Mouse (Mus musculus) forebrain, embryonic 11.5 days (tissue): Measurements from ENCODE around the gene Phf23. TPM values are rescaled to one million over a fixed set of nuclear protein-coding genes. Genes with fewer than 3 reads are reported as not detected.
"Not testable (repeated sequence)": the region's sequence is repeated elsewhere in the genome, so short reads cannot be mapped to it uniquely, and the experiment has no call there.

ENCODE experiments used
- ATAC-seq: fragments of 200-750 bp; cut with Nextera tagmentation; replicated peaks from 2 replicates; pipeline ENCODE4 v1.8.0; 2017; ENCODE audit warnings: moderate TSS enrichment; ENCODE audit not compliant: low FRiP score
- DNase-seq: peaks from one replicate; pipeline ENCODE4 v3.0.0-alpha.2; 2017; ENCODE audit warnings: low spot score
- H3K27ac ChIP-seq: fragments of 300-500 bp; sonication (generic); 2 replicates; pipeline ENCODE4 v1.5.1; 2014; ENCODE audit warnings: low read depth, low read length
- H3K27me3 ChIP-seq: fragments of 300-500 bp; sonication (generic); 2 replicates; pipeline ENCODE4 v1.6.1; 2014; ENCODE audit warnings: mild to moderate bottlenecking, low read length, mixed read lengths; ENCODE audit not compliant: control insufficient read depth, insufficient read depth
- H3K36me3 ChIP-seq: fragments of 300-500 bp; sonication (generic); 2 replicates; pipeline ENCODE4 v1.6.1; 2014; ENCODE audit warnings: mild to moderate bottlenecking, low read length, moderate library complexity, mixed read lengths; ENCODE audit not compliant: control insufficient read depth, insufficient read depth
- H3K4me1 ChIP-seq: fragments of 300-500 bp; sonication (generic); replicated peaks from 2 replicates; pipeline ENCODE4 v1.6.1; 2014; ENCODE audit warnings: low read length, mixed read lengths; ENCODE audit not compliant: control insufficient read depth, insufficient read depth
- H3K4me2 ChIP-seq: fragments of 300-500 bp; sonication (generic); 2 replicates; pipeline ENCODE4 v1.6.1; 2014; ENCODE audit warnings: low read depth, mild to moderate bottlenecking, low read length, moderate library complexity, mixed read lengths; ENCODE audit not compliant: severe bottlenecking
- H3K4me3 ChIP-seq: fragments of 300-500 bp; sonication (generic); 2 replicates; pipeline ENCODE4 v1.5.1; 2014; ENCODE audit warnings: low read depth, low read length
- H3K9ac ChIP-seq: fragments of 300-500 bp; sonication (generic); 2 replicates; pipeline ENCODE4 v1.6.1; 2014; ENCODE audit warnings: low read length
- H3K9me3 ChIP-seq: fragments of 300-500 bp; sonication (generic); 2 replicates; pipeline ENCODE4 v1.6.1; 2016; ENCODE audit warnings: low read length, mixed read lengths; ENCODE audit not compliant: control insufficient read depth
- WGBS: fragments of 180-500 bp; shearing (Covaris S2); extraction: QIAGEN DNeasy Blood & Tissue Kit; methylation state at CpG from one replicate; pipeline ENCODE4 v1.1.7; 2014; 5-methylcytosine and 5-hydroxymethylcytosine counted together
- polyA plus RNA-seq: library from polyadenylated mRNA; unstranded; fragments of >200 nt; fragmentation: Nextera tagmentation; extraction: Ambion mirVana; gene quantifications from 2 replicates; pipeline ENCODE4 v1.2.1, GENCODE M21; 2014

Phf23 gene
- polyA plus RNA-seq, 1 experiment from 2014 or later = 61.4 TPM

DNA sequence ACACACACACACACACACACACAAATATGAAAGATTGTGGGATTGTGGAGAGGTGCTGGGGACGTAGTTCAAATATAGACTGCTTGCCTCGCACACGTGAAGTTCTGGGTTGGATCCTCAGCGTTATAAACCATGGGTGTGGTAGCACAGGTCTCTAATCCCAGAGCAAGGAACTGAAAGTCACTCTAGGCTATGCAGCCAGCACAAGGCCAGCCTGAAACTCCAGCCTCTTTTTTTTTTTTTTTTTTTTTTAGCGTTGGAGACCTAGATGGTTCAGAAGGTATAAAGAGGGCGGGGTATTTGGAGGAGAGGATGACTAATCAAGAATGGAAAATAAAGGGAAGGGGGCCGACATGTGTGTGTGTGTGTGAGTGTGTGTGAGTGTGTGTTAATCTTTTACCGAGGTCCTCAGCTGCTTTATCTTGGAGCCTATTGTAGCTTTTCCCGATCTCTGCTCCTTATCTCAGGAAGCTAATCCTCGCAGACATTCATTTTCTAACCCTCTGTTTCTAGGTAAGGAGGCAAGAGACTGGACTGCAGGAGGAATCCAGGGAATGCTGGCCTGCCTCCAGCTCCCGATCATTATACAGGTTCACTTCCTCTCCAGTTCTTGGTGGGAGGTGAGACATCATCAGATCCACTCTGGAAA lies 42.2 kb upstream of the Phf23 start:
- H3K4me3 ChIP-seq = no peak overlapping the region
- DNase-seq (no peak), ATAC-seq (no peak)
- H3K27me3 ChIP-seq = no peaks in the 10 kb centered on the region
- no peak overlapping the region for H3K4me2 ChIP-seq
- H3K27ac ChIP-seq = no peak overlapping the region
- peaks cover 2% of the 10 kb centered on the region; the same call in 1 of the 2 replicates for H3K4me1 ChIP-seq
- H3K9ac ChIP-seq = no peak overlapping the region
- 68% methylated on average over 11 of the region's 11 CpGs for WGBS
- H3K36me3 ChIP-seq = no peaks in the 10 kb centered on the region
- H3K9me3 ChIP-seq = no peaks in the 10 kb centered on the region

DNA sequence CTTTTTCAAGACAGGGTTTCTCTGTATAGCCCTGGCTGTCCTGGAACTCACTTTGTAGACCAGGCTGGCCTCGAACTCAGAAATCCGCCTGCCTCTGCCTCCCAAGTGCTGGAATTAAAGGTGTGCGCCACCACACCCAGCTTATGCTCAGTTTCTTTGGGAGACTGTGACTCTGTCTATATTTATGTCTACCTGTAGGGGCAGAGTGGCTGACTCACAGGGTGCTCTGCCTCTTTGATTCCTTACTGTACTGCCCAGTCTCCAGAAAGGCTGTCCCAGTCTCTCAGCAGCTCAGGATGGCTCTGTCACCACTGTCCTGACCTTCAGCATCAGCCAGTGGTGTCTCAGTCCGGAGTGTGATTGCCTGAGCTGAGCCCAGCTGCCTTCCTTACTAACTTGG lies 40.0 kb upstream of the Phf23 start:
- H3K9me3 ChIP-seq, H3K4me3 ChIP-seq, DNase-seq, H3K27me3 ChIP-seq, H3K27ac ChIP-seq, ATAC-seq, H3K4me1 ChIP-seq, H3K36me3 ChIP-seq, H3K4me2 ChIP-seq, H3K9ac ChIP-seq: not testable (repeated sequence)
- 75% methylated on average over 2 of the region's 4 CpGs for WGBS

DNA sequence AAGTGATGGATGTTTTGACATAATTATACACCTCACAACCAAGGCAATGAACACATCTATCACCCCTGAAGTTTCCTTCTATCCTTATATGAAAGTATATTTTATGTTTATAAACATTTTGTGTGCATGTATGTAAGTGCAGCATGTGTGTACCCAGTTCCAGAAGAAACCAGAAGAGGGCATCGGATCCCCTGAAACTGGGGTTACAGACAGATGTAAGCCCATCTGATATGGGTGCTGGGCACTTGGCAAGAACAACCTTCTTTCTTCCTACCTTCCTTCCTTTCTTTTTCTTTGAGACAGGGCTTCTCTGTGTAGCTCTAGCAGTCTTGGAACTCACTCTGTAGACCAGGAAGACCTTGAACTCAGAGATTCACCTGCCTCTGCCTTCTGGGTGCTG lies 39.4 kb upstream of the Phf23 start:
- no peak for DNase-seq
- Histone ChIP-seq H3K36me3 (no peaks in the 10 kb centered on the region), H3K9ac (no peak overlapping the region), H3K4me2 (no peak overlapping the region), H3K27me3 (no peaks in the 10 kb centered on the region), H3K4me1 (no peaks in the 10 kb centered on the region), H3K27ac (no peak overlapping the region), H3K9me3 (no peaks in the 10 kb centered on the region), H3K4me3 (no peak overlapping the region)
- no peak for ATAC-seq
- WGBS = 81% methylated on average over 1 of the region's 1 CpGs

- DNase-seq = no peak
- Histone ChIP-seq H3K36me3 (no peaks in the 10 kb centered on the region), H3K9me3 (no peaks in the 10 kb centered on the region), H3K27ac (no peak overlapping the region), H3K4me3 (no peak overlapping the region), H3K4me1 (0 out of 2 replicates have a peak, but pooled peaks cover 2% of the 10 kb centered on the region), H3K9ac (no peak overlapping the region), H3K27me3 (peaks cover 26% of the 10 kb centered on the region), H3K4me2 (no peak overlapping the region)
- ATAC-seq = no peak
- 27% methylated on average over 5 of the region's 5 CpGs for WGBS
These were observed 35.0 kb upstream of the Phf23 start for GRCm38 (mm10) chr11:69960616-69961015.

- peaks cover 9% of the 10 kb centered on the region for H3K4me1 ChIP-seq
- WGBS = 49% methylated on average over 5 of the region's 5 CpGs
- no peaks in the 10 kb centered on the region for H3K9me3 ChIP-seq
- H3K27me3 ChIP-seq = peaks cover 39% of the 10 kb centered on the region
- no peaks in the 10 kb centered on the region for H3K36me3 ChIP-seq
- DNase-seq (no peak), ATAC-seq (no peak)
- H3K27ac ChIP-seq = no peak overlapping the region
- no peak overlapping the region for H3K4me2 ChIP-seq
- no peak overlapping the region for H3K9ac ChIP-seq
- no peak overlapping the region for H3K4me3 ChIP-seq
These were observed 33.7 kb upstream of the Phf23 start for GRCm38 (mm10) chr11:69961841-69962240.

- ATAC-seq (no peak), DNase-seq (no peak)
- Histone ChIP-seq H3K4me2 (no peak within 1 kb of the TSS), H3K27ac (no peak within 1 kb of the TSS), H3K9me3 (no peaks in the 10 kb centered on the region), H3K4me1 (peaks cover 9% of the 10 kb centered on the region), H3K27me3 (peaks cover 50% of the 10 kb centered on the region), H3K9ac (no peak within 1 kb of the TSS), H3K36me3 (no peaks in the 10 kb centered on the region; the same call in 1 of the 2 replicates), H3K4me3 (0 out of 2 replicates have a peak within 1 kb of the TSS, but pooled peaks have one; percentile 6)
- WGBS = 12% methylated on average over 24 of the region's 24 CpGs
These were observed 30.8 kb upstream of the Phf23 start, which contains the start of gene Cldn7 for GRCm38 (mm10) chr11:69964650-69965270. Gene Cldn7 (plus strand): TSS chr11:69964779.

GRCm38 (mm10) chr11:69965271-69966005 lies 30.1 kb upstream of the Phf23 start:
- H3K4me3 ChIP-seq = peak overlapping the region; percentile 19; the same call in 1 of the 2 replicates
- no peaks in the 10 kb centered on the region for H3K9me3 ChIP-seq
- H3K27ac ChIP-seq = no peak overlapping the region
- peaks cover 50% of the 10 kb centered on the region for H3K27me3 ChIP-seq
- 1% methylated on average over 49 of the region's 49 CpGs for WGBS
- H3K9ac ChIP-seq = no peak overlapping the region
- H3K36me3 ChIP-seq = no peaks in the 10 kb centered on the region; the same call in 1 of the 2 replicates
- peaks cover 9% of the 10 kb centered on the region for H3K4me1 ChIP-seq
- ATAC-seq (no peak), DNase-seq (peak; percentile 57)
- no peak overlapping the region for H3K4me2 ChIP-seq

GRCm38 (mm10) chr11:69966006-69966859 lies 29.3 kb upstream of the Phf23 start:
- Histone ChIP-seq H3K4me1 (peaks cover 9% of the 10 kb centered on the region), H3K4me2 (peak overlapping the region; percentile 48), H3K9ac (peak overlapping the region; percentile 41), H3K27me3 (peaks cover 50% of the 10 kb centered on the region), H3K4me3 (peak overlapping the region; percentile 19), H3K36me3 (no peaks in the 10 kb centered on the region; the same call in 1 of the 2 replicates), H3K27ac (no peak overlapping the region), H3K9me3 (no peaks in the 10 kb centered on the region)
- no peak for ATAC-seq
- 2% methylated on average over 59 of the region's 59 CpGs for WGBS
- DNase-seq = peak; percentile 68
